Mouse (Mus musculus) layer of hippocampus, adult 9-11 months (tissue): ENCODE results near the gene Bloc1s2.
A peak's percentile ranks its signal among the peaks of the same experiment; 100 is the strongest.

Experiments used
- DNase-seq: peaks from one replicate; pipeline ENCODE4 v3.0.0; 2022

The Bloc1s2 gene

GRCm38 (mm10) chr19:44145702-44146567 lies at the start of gene Bloc1s2:
Gene Bloc1s2, minus strand, starts transcription at chr19:44146446.
- peak; percentile 86 for DNase-seq

- DNase-seq: peak; percentile 49
Measured at GRCm38 (mm10) chr19:44195138-44195537, 48.9 kb upstream of the Bloc1s2 start.

- no peak for DNase-seq
Measured at GRCm38 (mm10) chr19:44193906-44194305, 47.7 kb upstream of the Bloc1s2 start.

GRCm38 (mm10) chr19:44192342-44192741 lies 46.1 kb upstream of the Bloc1s2 start, which contains the start of gene Pkd2l1:
Gene Pkd2l1, minus strand, starts transcription at chr19:44192442.
- DNase-seq: no peak

GRCm38 (mm10) chr19:44189056-44189455 lies 42.8 kb upstream of the Bloc1s2 start:
- no peak for DNase-seq

GRCm38 (mm10) chr19:44183968-44184367 lies 37.7 kb upstream of the Bloc1s2 start:
- no peak for DNase-seq

GRCm38 (mm10) chr19:44180502-44180901 lies 34.3 kb upstream of the Bloc1s2 start:
- DNase-seq: no peak

- DNase-seq: no peak
Measured at GRCm38 (mm10) chr19:44176741-44177140, 30.5 kb upstream of the Bloc1s2 start.

- no peak for DNase-seq
Measured at GRCm38 (mm10) chr19:44174835-44175234, 28.6 kb upstream of the Bloc1s2 start.

GRCm38 (mm10) chr19:44161515-44161914 lies 15.3 kb upstream of the Bloc1s2 start:
- DNase-seq: no peak

- no peak for DNase-seq
Measured at GRCm38 (mm10) chr19:44159386-44159785, 13.1 kb upstream of the Bloc1s2 start.

GRCm38 (mm10) chr19:44157005-44157404 lies 10.8 kb upstream of the Bloc1s2 start:
- no peak for DNase-seq

- DNase-seq: no peak
Measured at GRCm38 (mm10) chr19:44153781-44154180, 7.5 kb upstream of the Bloc1s2 start.

- DNase-seq: no peak
Measured at GRCm38 (mm10) chr19:44148991-44149390, 2.7 kb upstream of the Bloc1s2 start.

GRCm38 (mm10) chr19:44148345-44148744 lies 2.1 kb upstream of the Bloc1s2 start:
- no peak for DNase-seq

- DNase-seq: no peak
Measured at GRCm38 (mm10) chr19:44146951-44147350, 705 bp upstream of the Bloc1s2 start.

GRCm38 (mm10) chr19:44146568-44146879 lies 278 bp upstream of the Bloc1s2 start:
- no peak for DNase-seq

- DNase-seq: no peak
Measured at GRCm38 (mm10) chr19:44144366-44144765, 1.9 kb downstream of the Bloc1s2 start.

GRCm38 (mm10) chr19:44135960-44136485 lies 10.2 kb downstream of the Bloc1s2 start:
- no peak for DNase-seq

- DNase-seq: peak; percentile 90
Measured at GRCm38 (mm10) chr19:44135072-44135959, 10.9 kb downstream of the Bloc1s2 start, which contains the start of gene Cwf19l1. Gene Cwf19l1, minus strand, starts transcription at chr19:44135876.

- no peak for DNase-seq
Measured at GRCm38 (mm10) chr19:44132917-44133316, 13.3 kb downstream of the Bloc1s2 start.

- no peak for DNase-seq
Measured at GRCm38 (mm10) chr19:44128560-44128959, 17.7 kb downstream of the Bloc1s2 start.

- no peak for DNase-seq
Measured at GRCm38 (mm10) chr19:44127729-44128497, 18.3 kb downstream of the Bloc1s2 start.
